Mouse (Mus musculus): ENCODE results near the gene Ispd.

Ispd gene

GRCm38 (mm10) chr12:36681779-36682178, 300.5 kb downstream of the Ispd start:
- ATAC-seq (ENCODE audit: insufficient number of reproducible peaks, low FRiP score, low TSS enrichment), result no peak

GRCm38 (mm10) chr12:36694072-36694471, 312.8 kb downstream of the Ispd start:
- ATAC-seq (ENCODE audit: insufficient number of reproducible peaks, low FRiP score, low TSS enrichment), result no peak

GRCm38 (mm10) chr12:36704380-36704779, 323.1 kb downstream of the Ispd start:
- no peak for ATAC-seq (ENCODE audit: insufficient number of reproducible peaks, low FRiP score, low TSS enrichment)

- ATAC-seq (ENCODE audit: insufficient number of reproducible peaks, low FRiP score, low TSS enrichment), result no peak
Measured at GRCm38 (mm10) chr12:36708810-36709209, 327.6 kb downstream of the Ispd start.

GRCm38 (mm10) chr12:36713866-36714662, 332.8 kb downstream of the Ispd start:
- ATAC-seq (ENCODE audit: insufficient number of reproducible peaks, low FRiP score, low TSS enrichment), result no peak

GRCm38 (mm10) chr12:36717526-36717925, 336.3 kb downstream of the Ispd start:
- no peak for ATAC-seq (ENCODE audit: insufficient number of reproducible peaks, low FRiP score, low TSS enrichment)

GRCm38 (mm10) chr12:36718417-36718816, 337.2 kb downstream of the Ispd start:
- no peak for ATAC-seq (ENCODE audit: insufficient number of reproducible peaks, low FRiP score, low TSS enrichment)

GRCm38 (mm10) chr12:36719074-36719473, 337.8 kb downstream of the Ispd start:
- ATAC-seq (ENCODE audit: insufficient number of reproducible peaks, low FRiP score, low TSS enrichment), result no peak

GRCm38 (mm10) chr12:36720779-36721178, 339.5 kb downstream of the Ispd start:
- no peak for ATAC-seq (ENCODE audit: insufficient number of reproducible peaks, low FRiP score, low TSS enrichment)

GRCm38 (mm10) chr12:36721223-36721622, 340.0 kb downstream of the Ispd start:
- ATAC-seq (ENCODE audit: insufficient number of reproducible peaks, low FRiP score, low TSS enrichment), result no peak

GRCm38 (mm10) chr12:36722754-36723153, 341.5 kb downstream of the Ispd start:
- no peak for ATAC-seq (ENCODE audit: insufficient number of reproducible peaks, low FRiP score, low TSS enrichment)

- ATAC-seq (ENCODE audit: insufficient number of reproducible peaks, low FRiP score, low TSS enrichment), result no peak
Measured at GRCm38 (mm10) chr12:36723302-36723701, 342.1 kb downstream of the Ispd start.

- no peak for ATAC-seq (ENCODE audit: insufficient number of reproducible peaks, low FRiP score, low TSS enrichment)
Measured at GRCm38 (mm10) chr12:36724297-36724696, 343.0 kb downstream of the Ispd start.

GRCm38 (mm10) chr12:36725250-36725649, 344.0 kb downstream of the Ispd start:
- no peak for ATAC-seq (ENCODE audit: insufficient number of reproducible peaks, low FRiP score, low TSS enrichment)

GRCm38 (mm10) chr12:36726026-36726425, 344.8 kb downstream of the Ispd start:
- no peak for ATAC-seq (ENCODE audit: insufficient number of reproducible peaks, low FRiP score, low TSS enrichment)

GRCm38 (mm10) chr12:36733673-36734371, 352.6 kb downstream of the Ispd start:
- no peak for ATAC-seq (ENCODE audit: insufficient number of reproducible peaks, low FRiP score, low TSS enrichment)

Measured in cerebellum, adult (tissue).